Mouse (Mus musculus): ENCODE data around the gene Il10rb.

Gene Il10rb

GRCm38 (mm10) chr16:91405640-91406584 lies at the start of gene Il10rb:
TSS of gene Il10rb (plus strand) at chr16:91406164.
- peak; percentile 23 to 34 for DNase-seq (ENCODE audit: low spot score in 2 of 2)

- DNase-seq (ENCODE audit: low spot score in 2 of 2): no peak
Observed at GRCm38 (mm10) chr16:91356760-91357525, 49.0 kb upstream of the Il10rb start.

- no peak for DNase-seq (ENCODE audit: low spot score in 2 of 2)
Observed at GRCm38 (mm10) chr16:91357526-91357900, 48.5 kb upstream of the Il10rb start.

GRCm38 (mm10) chr16:91358555-91358954 lies 47.4 kb upstream of the Il10rb start:
- no peak for DNase-seq (ENCODE audit: low spot score in 2 of 2)

GRCm38 (mm10) chr16:91359531-91359930 lies 46.4 kb upstream of the Il10rb start:
- no peak for DNase-seq (ENCODE audit: low spot score in 2 of 2)

GRCm38 (mm10) chr16:91360162-91360561 lies 45.8 kb upstream of the Il10rb start:
- DNase-seq (ENCODE audit: low spot score in 2 of 2): no peak

- no peak for DNase-seq (ENCODE audit: low spot score in 2 of 2)
Observed at GRCm38 (mm10) chr16:91362006-91362405, 44.0 kb upstream of the Il10rb start.

- no peak for DNase-seq (ENCODE audit: low spot score in 2 of 2)
Observed at GRCm38 (mm10) chr16:91362616-91363272, 43.2 kb upstream of the Il10rb start.

GRCm38 (mm10) chr16:91363483-91363882 lies 42.5 kb upstream of the Il10rb start:
- no peak for DNase-seq (ENCODE audit: low spot score in 2 of 2)

- no peak for DNase-seq (ENCODE audit: low spot score in 2 of 2)
Observed at GRCm38 (mm10) chr16:91366567-91366966, 39.4 kb upstream of the Il10rb start.

- no peak for DNase-seq (ENCODE audit: low spot score in 2 of 2)
Observed at GRCm38 (mm10) chr16:91367066-91367465, 38.9 kb upstream of the Il10rb start.

- DNase-seq (ENCODE audit: low spot score in 2 of 2): peak; percentile 61 to 63
Observed at GRCm38 (mm10) chr16:91372577-91373472, 33.1 kb upstream of the Il10rb start, which contains the start of gene Ifnar2. TSS of gene Ifnar2 (plus strand) at chr16:91372783.

GRCm38 (mm10) chr16:91373473-91374252 lies 32.3 kb upstream of the Il10rb start:
- DNase-seq (ENCODE audit: low spot score in 2 of 2): no peak

GRCm38 (mm10) chr16:91374253-91374634 lies 31.7 kb upstream of the Il10rb start:
- no peak for DNase-seq (ENCODE audit: low spot score in 2 of 2)

GRCm38 (mm10) chr16:91376701-91377100 lies 29.3 kb upstream of the Il10rb start:
- no peak for DNase-seq (ENCODE audit: low spot score in 2 of 2)

GRCm38 (mm10) chr16:91378431-91378986 lies 27.5 kb upstream of the Il10rb start:
- no peak for DNase-seq (ENCODE audit: low spot score in 2 of 2)

GRCm38 (mm10) chr16:91378991-91379390 lies 27.0 kb upstream of the Il10rb start:
- no peak for DNase-seq (ENCODE audit: low spot score in 2 of 2)

- no peak for DNase-seq (ENCODE audit: low spot score in 2 of 2)
Observed at GRCm38 (mm10) chr16:91379412-91379811, 26.6 kb upstream of the Il10rb start.

- no peak for DNase-seq (ENCODE audit: low spot score in 2 of 2)
Observed at GRCm38 (mm10) chr16:91380151-91380550, 25.8 kb upstream of the Il10rb start.

GRCm38 (mm10) chr16:91381606-91382005 lies 24.4 kb upstream of the Il10rb start:
- no peak for DNase-seq (ENCODE audit: low spot score in 2 of 2)
